Mouse (Mus musculus) ES-E14 (cell line): ENCODE results near the gene Faiml.

Experiments
- HCFC1 ChIP-seq: IDR thresholded peaks from 2 replicates; pipeline ENCODE4 v1.6.1; 2012; ENCODE audit warnings: low read length, inconsistent platforms, borderline replicate concordance; ENCODE audit not compliant: insufficient read depth
- MAFK ChIP-seq: IDR thresholded peaks from 2 replicates; pipeline ENCODE4 v1.6.1; 2014; ENCODE audit warnings: mild to moderate bottlenecking, low read depth, low read length, inconsistent platforms; ENCODE audit not compliant: insufficient read depth
- ZC3H11A ChIP-seq: IDR thresholded peaks from 2 replicates; pipeline ENCODE4 v1.6.1; 2012; ENCODE audit warnings: low read depth, mild to moderate bottlenecking, inconsistent platforms, low read length, borderline replicate concordance
- ZNF384 ChIP-seq: IDR thresholded peaks from 2 replicates; pipeline ENCODE4 v1.6.1; 2012; ENCODE audit warnings: low read depth, low read length, inconsistent platforms

GRCm38 (mm10) chr9:99248304-99248703 is 11.3 kb upstream of the Faiml start:
- TF ChIP-seq ZNF384 (no peak), ZC3H11A (no peak), HCFC1 (no peak), MAFK (no peak)
